Mouse (Mus musculus) kidney, adult 11 months (tissue): ENCODE measurements around the gene Zfp715.
A peak's percentile ranks its signal among the peaks of the same experiment; 100 is the strongest.
"Not testable (repeated sequence)": the region's sequence is repeated elsewhere in the genome, so short reads cannot be mapped to it uniquely, and the experiment has no call there.

ENCODE experiments used
- DNase-seq: peaks from one replicate; pipeline ENCODE4 v3.0.0; 2022

The Zfp715 gene

DNA sequence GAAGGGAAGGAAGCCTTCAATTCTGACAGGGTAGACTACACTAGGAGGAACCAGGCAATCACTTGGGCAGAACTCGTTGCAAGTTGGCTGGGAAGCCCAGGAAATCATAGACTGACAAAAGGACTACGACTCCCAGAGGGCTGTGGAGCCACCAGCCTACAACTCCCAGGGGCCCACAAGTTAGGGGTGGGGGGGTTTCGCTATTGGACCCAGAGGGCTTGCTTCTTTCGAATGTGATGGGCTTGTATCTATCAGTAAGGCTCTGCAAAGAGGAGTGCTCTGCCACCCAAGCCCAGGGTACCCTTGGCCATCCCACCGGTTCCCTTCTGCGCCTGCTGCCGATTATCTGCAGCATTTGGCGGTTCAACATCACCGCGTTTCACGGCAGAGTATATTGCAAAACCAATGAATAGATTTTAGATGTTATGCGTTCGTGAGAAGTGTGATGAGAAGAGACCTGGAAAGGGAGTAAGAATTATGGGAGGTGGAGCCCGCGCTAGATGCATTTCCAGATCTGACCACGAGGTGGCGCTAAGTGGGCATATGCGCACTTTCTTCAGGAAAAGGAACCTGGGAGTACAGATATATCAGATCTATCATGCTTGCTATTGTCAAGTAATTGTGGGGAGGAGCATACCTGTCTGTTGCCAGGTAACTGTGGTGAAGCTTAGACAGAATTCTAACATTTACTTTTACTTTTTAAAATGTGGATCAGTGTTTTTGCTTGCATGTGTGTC is 30.1 kb downstream of the Zfp715 start:
- DNase-seq, result peak; percentile 52

DNA sequence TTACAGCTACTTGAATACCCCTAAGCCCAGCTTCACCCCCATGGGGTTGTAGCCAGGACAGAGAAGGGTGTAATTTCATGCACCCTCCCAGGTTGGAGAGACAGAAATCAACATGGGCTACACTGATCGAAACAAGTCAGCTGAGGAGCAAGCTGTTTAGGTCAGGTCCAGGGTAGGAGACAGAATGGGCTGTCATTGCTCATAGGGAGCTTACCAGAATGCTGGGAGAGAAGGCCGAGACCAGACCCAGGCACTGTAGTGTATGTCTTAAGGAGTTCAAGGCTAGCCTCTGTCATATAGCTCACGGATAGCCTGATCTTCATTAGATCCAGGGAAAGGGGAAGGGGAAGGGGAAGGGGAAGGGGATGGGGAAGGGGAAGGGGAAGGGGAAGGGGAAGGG is 30.6 kb downstream of the Zfp715 start:
- no peak for DNase-seq

DNA sequence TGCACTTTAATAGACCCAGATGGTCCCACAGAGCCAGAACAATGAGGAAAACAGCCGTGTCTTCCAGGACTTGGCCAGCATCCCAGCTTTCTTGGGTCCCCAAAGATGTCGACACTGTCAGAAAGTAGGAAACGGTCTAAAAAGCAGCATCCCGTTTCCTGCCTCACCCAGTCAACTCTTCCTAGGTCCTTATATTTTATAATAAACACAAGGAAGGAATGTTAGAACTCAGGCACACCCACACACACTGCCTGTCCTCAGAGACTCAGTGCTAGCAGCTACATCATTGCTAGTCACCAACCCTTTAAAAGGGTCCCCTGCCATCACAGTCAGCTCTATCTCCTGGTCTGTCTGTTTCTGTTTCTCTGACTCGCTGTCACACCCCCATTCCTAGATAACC is 35.7 kb downstream of the Zfp715 start:
- no peak for DNase-seq

DNA sequence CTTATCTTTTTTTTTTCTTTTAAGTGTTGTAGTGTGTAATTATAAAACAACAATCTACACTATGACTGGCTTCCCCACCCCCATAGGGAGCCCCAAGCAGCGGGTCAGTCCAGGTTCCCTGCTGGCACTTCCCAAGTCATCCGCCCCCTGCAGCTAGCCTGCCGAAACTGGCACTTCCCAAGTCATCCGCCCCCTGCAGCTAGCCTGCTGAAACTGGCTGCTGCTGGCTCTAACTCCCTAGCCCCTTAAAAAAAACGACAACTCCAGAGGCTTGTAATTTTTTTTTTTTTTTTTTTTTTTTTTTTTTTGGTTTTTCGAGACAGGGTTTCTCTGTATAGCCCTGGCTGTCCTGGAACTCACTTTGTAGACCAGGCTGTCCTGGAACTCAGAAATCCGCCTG is 36.9 kb downstream of the Zfp715 start:
- DNase-seq, result not testable (repeated sequence)

DNA sequence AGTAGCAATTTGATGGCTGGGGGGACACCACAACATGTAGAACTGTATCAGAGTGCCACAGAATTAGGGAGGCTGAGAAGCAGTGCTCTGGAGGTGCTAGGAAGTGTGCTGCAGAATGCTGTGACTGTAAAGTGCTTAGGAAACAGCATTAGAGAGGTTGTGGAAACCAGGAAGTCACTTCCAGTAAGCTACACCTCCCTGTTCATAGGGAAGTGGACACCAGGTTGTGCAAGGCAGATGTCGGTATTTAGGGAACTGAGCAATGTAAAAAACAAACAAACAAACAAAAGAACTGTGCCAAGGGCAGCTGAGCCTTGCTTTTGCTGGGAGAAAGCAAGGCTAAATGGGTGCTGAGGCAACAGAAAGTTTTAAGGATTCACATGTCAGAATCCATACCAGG is 39.6 kb downstream of the Zfp715 start:
- DNase-seq, result no peak

DNA sequence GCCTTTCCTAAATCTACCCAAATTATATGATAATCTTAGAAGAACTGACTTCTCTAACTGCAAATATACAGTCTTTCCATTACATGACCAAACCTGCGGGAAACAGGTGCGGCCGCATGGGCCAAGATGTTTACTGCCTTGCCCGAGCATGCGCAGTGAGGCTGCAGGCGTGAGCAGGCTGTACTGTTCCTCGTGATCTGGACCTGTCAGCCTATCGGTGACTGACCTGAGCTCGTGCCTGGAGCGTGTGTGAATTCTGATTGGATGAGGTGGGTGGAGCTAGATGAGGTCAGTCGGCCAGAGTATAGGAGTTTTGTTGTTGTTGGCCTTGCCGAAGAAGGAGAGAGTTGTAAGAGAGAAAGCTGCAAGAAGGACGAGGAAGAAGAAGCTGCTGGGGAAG is 45.7 kb downstream of the Zfp715 start:
- not testable (repeated sequence) for DNase-seq

DNA sequence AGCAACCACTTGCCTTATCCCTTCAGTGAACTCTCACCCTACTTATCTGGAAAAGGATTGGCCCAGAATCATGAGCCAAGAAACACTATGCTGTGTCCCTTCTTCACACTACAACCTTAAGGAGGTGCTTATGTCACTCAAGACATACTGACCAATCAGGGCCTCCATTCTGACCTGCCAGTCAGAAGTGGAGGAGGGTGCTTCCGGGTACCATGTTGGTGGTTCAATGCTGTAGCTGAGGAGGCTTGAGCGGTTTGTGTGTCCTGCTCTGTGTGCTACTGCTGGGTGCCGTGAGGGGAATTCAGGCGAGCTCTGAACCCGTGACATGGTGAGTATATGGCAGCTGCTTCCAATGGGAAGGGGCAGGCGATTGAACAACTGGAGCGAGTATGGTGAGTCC is 59.6 kb downstream of the Zfp715 start:
- DNase-seq, result no peak

DNA sequence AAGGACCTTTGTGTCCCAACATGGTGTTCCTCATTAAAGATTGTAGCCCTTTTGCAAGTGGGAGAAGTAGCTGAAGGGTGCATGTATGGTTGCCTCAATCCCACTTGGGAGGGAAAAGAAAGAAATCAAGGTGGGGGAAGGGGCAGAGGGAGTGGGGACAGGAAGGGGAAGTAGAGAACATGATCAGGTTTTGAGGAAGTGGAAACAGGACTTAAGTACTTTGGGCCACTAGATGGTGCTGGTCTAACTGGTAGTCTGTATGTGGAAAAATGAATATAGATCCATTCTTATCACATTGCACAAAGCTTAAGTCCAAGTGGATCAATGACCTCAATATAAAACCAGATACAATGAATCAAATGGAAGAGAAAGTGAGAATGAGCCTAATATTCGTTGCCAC is 62.4 kb downstream of the Zfp715 start:
- DNase-seq, result not testable (repeated sequence)
